Mouse (Mus musculus): ENCODE measurements at regions not wholly inside any gene's neighbourhood (a gene's known extent, or its start where the extent isn't known, plus 50 kb on each side); places are given as distances from the start of the nearest gene placed in this dataset.

- ATAC-seq (replicated peaks; ENCODE audit: insufficient number of reproducible peaks, low FRiP score, low TSS enrichment, poor library complexity, severe bottlenecking), result no peak
Observed at GRCm38 (mm10) chr16:78170627-78171605, 130.4 kb upstream of the Cxadr start.

GRCm38 (mm10) chr16:78156876-78157232 is 144.4 kb upstream of the Cxadr start:
- ATAC-seq (replicated peaks; ENCODE audit: insufficient number of reproducible peaks, low FRiP score, low TSS enrichment, poor library complexity, severe bottlenecking), result no peak

DNA sequence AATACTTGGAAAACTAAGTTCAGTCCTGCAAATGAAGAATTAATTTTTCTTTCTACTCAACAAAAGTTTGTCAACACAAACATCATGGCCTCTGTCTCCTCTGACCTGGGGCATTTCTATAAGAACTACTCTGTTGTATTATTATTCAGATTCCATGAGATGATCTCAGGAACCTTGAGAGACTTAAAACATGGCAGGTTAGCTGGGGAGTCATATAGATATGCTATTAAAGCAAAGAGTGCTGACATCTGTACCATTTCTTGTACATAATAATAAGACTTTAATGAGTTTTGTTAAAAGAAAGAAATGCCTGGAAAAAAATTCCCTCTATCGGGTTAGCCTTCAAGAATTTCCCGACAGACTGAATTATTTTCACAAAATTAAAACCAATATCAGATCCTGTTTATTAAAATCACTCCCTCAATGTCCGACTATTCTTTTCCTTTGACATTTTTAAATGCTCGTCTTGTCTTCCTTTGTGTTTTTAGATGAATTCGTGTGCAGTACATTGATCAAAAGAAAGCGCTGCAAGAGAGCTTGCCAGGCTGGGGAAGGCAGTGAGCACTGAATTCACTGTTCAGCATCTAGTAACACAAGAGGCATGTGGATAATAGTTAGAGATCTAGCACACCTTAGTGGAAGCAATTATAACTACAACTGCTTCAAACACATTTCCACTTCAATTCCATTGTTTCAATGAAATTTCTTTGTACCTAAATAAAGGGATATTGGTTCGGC is 145.0 kb upstream of the Cxadr start:
- no peak for ATAC-seq (replicated peaks; ENCODE audit: insufficient number of reproducible peaks, low FRiP score, low TSS enrichment, poor library complexity, severe bottlenecking)

DNA sequence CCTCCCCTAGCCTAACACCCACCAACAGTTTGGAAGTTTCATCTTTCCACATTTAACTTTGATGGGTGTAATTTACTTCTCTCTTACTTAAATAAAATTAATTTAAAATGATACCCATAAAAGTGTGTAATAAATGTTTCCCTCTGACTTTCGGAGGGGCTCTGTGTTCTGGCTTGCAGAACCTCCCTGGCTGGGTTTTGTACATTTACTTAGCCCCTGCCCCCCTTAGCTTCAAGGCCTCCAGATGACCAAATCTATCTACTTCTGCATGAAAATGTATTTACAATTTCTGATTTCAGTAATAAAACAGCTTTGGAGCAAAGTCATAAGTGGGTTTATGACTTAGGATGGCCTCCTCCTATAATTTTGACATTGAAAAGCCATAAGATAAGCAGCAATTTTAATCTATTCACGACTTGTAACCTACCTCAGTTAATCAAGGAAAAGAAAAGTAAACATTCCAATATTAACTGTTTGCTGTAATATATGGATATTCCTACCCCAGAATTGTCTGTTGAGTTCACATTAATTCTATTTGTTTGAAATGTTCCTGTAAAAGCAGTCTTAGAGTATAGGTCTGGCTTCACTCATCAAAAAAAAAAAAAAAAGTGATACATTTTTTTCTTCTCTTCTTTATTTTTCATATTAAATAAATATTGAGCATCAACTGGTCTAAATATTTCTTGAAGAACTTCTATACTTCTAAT is 147.2 kb upstream of the Cxadr start:
- no peak for ATAC-seq (replicated peaks; ENCODE audit: insufficient number of reproducible peaks, low FRiP score, low TSS enrichment, poor library complexity, severe bottlenecking)

DNA sequence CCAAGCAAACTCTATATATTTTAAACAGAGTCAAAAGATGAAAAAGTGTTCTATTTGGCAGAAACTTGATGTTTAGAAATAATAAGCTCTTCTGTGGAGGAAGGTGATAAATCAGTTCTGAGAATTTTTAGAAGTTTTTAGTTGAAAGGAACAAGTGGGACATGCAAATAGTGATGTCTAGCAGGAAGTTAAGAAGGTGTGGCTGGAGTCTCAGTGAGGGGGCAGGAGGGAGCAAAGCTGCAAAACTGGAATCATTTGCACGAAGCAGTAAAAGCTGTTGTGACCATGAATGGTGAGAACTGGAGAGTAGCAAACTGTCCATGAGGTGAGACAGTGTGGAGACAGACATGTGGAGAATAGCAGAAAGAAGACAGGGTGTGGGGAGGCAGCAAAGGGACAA is 157.1 kb upstream of the Cxadr start:
- no peak for ATAC-seq (replicated peaks; ENCODE audit: insufficient number of reproducible peaks, low FRiP score, low TSS enrichment, poor library complexity, severe bottlenecking)

- no peak for ATAC-seq (replicated peaks; ENCODE audit: insufficient number of reproducible peaks, low FRiP score, low TSS enrichment, poor library complexity, severe bottlenecking)
Observed at GRCm38 (mm10) chr16:78135501-78135900, 165.8 kb upstream of the Cxadr start.

- no peak for ATAC-seq (replicated peaks; ENCODE audit: insufficient number of reproducible peaks, low FRiP score, low TSS enrichment, poor library complexity, severe bottlenecking)
Observed at GRCm38 (mm10) chr16:78134531-78134930, 166.8 kb upstream of the Cxadr start.

GRCm38 (mm10) chr16:78121668-78122067 is 179.6 kb upstream of the Cxadr start:
- ATAC-seq (replicated peaks; ENCODE audit: insufficient number of reproducible peaks, low FRiP score, low TSS enrichment, poor library complexity, severe bottlenecking), result no peak

- ATAC-seq (replicated peaks; ENCODE audit: insufficient number of reproducible peaks, low FRiP score, low TSS enrichment, poor library complexity, severe bottlenecking), result no peak
Observed at GRCm38 (mm10) chr16:78120346-78120899, 180.9 kb upstream of the Cxadr start.

DNA sequence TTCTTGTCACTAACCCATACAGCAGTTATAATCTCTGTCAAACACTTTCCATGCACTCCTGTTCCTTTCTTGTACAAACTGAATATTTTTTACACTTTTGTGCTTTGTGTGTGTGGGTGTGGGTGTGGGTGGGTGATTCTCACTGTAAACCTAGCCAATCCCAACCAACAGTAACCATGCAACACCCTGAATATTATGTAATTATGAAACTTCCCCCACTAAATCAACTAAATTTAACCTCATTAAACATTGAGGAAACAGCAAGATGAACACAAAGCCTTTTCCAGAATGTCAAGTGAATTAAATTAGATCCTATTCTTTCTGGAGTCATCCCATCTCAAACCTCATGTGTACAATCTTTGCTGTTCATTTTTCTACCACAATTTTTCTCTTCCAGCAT is 197.0 kb upstream of the Cxadr start:
- no peak for ATAC-seq (replicated peaks; ENCODE audit: insufficient number of reproducible peaks, low FRiP score, low TSS enrichment, poor library complexity, severe bottlenecking)

GRCm38 (mm10) chr16:78101415-78102326 is 199.6 kb upstream of the Cxadr start:
- no peak for ATAC-seq (replicated peaks; ENCODE audit: insufficient number of reproducible peaks, low FRiP score, low TSS enrichment, poor library complexity, severe bottlenecking)

- no peak for ATAC-seq (replicated peaks; ENCODE audit: insufficient number of reproducible peaks, low FRiP score, low TSS enrichment, poor library complexity, severe bottlenecking)
Observed at GRCm38 (mm10) chr16:78099842-78100241, 201.4 kb upstream of the Cxadr start.

DNA sequence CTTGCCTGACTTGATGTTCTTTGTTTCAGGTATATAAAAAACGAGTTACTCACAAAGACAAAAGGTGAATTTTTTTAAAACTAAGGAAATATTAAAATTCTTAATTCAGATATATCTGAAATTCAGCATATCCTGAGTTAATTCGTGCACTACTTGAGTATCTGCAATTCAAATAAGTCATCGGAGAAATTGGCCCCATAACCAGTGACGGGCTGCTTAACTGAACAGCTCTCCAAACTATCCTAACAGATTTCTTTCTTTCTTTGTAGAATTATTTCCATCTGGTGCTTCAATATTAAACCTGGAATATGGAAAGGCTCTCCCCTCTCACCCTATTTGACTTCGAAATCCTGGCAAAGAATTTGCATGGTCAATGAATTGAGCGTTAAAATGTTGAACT is 202.2 kb upstream of the Cxadr start:
- no peak for ATAC-seq (replicated peaks; ENCODE audit: insufficient number of reproducible peaks, low FRiP score, low TSS enrichment, poor library complexity, severe bottlenecking)

DNA sequence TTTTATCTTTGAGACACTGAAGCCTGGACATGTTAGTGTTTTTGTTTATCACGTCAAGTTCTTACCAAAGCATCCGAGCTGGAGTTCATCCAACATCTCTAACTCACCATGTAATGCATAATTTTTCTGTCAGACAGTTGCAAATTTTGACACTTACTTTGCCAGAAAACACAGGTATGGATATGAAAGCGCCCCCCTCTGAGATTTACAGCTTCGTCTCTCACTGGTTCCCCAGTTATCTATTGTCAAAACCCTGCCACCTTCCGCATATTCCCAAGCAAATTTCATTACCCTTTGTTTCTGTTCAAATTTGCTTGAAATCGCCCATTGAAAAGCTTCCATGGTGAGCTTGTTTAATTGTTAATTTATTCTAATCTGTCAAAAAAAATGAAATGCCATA is 202.7 kb upstream of the Cxadr start:
- ATAC-seq (replicated peaks; ENCODE audit: insufficient number of reproducible peaks, low FRiP score, low TSS enrichment, poor library complexity, severe bottlenecking), result no peak

GRCm38 (mm10) chr16:78096571-78096970 is 204.7 kb upstream of the Cxadr start:
- no peak for ATAC-seq (replicated peaks; ENCODE audit: insufficient number of reproducible peaks, low FRiP score, low TSS enrichment, poor library complexity, severe bottlenecking)

DNA sequence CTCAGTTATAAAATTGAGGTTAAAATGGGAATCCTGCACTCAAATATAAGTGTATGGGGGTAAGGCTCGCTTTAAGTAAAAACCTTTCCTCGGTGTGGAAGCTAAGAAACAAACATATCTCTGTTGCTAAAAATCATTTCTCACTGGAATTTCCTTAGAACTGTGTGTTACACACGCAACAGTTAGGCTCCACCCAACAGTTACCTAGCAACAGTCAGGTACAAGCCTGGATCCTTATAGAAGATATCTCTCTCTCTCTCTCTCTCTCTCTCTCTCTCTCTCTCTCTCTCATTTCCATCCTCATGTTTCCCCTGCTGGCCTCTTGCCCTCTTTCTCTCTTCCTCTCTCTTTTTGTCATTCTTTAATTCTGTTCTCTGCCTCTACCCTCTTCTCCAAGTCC is 211.1 kb upstream of the Cxadr start:
- ATAC-seq (replicated peaks; ENCODE audit: insufficient number of reproducible peaks, low FRiP score, low TSS enrichment, poor library complexity, severe bottlenecking), result no peak

DNA sequence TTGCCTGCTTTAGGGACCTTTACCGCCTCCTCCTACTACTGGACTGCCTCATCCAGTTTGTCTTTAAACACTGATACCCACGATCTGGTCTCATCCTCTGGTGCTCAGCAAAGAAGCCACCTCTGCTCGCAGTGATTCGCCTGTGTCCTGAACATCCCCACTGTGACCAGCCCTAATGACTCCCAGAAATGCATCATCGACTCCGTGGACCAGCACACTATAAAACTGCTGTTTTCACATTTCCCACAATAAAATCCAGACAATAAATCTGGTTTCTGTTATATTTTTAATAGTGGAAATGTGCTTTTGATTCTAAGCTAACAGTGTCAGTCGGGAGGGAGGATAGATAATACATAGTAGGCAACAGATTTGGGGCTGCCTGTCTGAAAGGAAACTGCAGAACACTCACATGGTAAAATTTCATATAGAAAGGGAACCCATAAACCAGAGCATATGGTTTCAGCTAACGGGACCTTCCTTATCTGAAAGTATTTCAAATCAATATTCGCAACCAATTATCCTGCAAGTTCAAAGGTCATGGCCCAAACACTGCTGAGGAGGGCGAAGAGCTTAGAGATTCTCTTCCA is 233.7 kb upstream of the Cxadr start:
- ATAC-seq (replicated peaks; ENCODE audit: insufficient number of reproducible peaks, low FRiP score, low TSS enrichment, poor library complexity, severe bottlenecking), result no peak

DNA sequence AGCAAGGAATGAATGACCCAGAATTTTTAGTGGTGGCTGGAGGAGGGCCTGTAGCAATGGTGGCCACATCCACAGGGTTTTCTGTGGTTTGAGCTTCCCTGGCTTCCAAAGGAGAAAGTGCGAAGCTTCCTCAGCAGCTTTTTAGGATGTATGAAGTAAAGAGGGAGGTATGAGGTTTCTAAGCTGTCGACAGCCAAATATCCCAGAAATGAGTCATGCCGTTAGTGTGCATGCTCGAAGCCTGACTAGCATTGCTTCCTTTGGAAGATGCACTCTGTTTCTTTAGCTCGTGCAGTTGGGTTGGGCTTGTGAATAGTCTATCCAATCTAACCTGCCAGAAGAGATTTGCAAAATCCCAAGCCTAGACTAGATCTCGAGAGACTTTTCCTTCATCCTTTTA is 240.8 kb upstream of the Cxadr start:
- ATAC-seq (replicated peaks; ENCODE audit: insufficient number of reproducible peaks, low FRiP score, low TSS enrichment, poor library complexity, severe bottlenecking), result no peak

Data from monocyte, adult 5-6 weeks (primary cell).